Mouse (Mus musculus) embryonic facial prominence, embryonic 14.5 days (tissue): Measurements from ENCODE around the gene Ccnb2. TPM values are rescaled to one million over a fixed set of nuclear protein-coding genes. Genes with fewer than 3 reads are reported as not detected.
A peak's percentile ranks its signal among the peaks of the same experiment; 100 is the strongest.

Experiments used
- ATAC-seq: fragments of 200-750 bp; cut with Nextera tagmentation; 2 replicates; pipeline ENCODE4 v1.8.0; 2017; ENCODE audit warnings: low read depth, moderate number of reproducible peaks, moderate TSS enrichment
- DNase-seq: peaks from one replicate; pipeline ENCODE4 v3.0.0-alpha.2; 2015; ENCODE audit warnings: low spot score
- H3K27ac ChIP-seq: fragments of 300-500 bp; sonication (generic); replicated peaks from 2 replicates; pipeline ENCODE4 v1.5.1; 2014; ENCODE audit warnings: low read depth, mild to moderate bottlenecking, low read length, moderate library complexity
- H3K27me3 ChIP-seq: fragments of 300-500 bp; sonication (generic); replicated peaks from 2 replicates; pipeline ENCODE4 v1.6.1; 2014; ENCODE audit warnings: low read length; ENCODE audit not compliant: control insufficient read depth, insufficient read depth
- H3K36me3 ChIP-seq: fragments of 300-500 bp; sonication (generic); 2 replicates; pipeline ENCODE4 v1.6.1; 2014; ENCODE audit warnings: low read length, mixed read lengths; ENCODE audit not compliant: control insufficient read depth, insufficient read depth
- H3K4me1 ChIP-seq: fragments of 300-500 bp; sonication (generic); 2 replicates; pipeline ENCODE4 v1.6.1; 2014; ENCODE audit warnings: antibody characterized with exemption, low read length; ENCODE audit not compliant: control insufficient read depth, insufficient read depth
- H3K4me2 ChIP-seq: fragments of 300-500 bp; sonication (generic); 2 replicates; pipeline ENCODE4 v1.6.1; 2014; ENCODE audit warnings: low read depth, mild to moderate bottlenecking, low read length, moderate library complexity, mixed read lengths
- H3K4me3 ChIP-seq: fragments of 300-500 bp; sonication (generic); 2 replicates; pipeline ENCODE4 v1.5.1; 2014; ENCODE audit warnings: low read depth, mild to moderate bottlenecking, low read length
- H3K9ac ChIP-seq: fragments of 300-500 bp; sonication (generic); 2 replicates; pipeline ENCODE4 v1.6.1; 2014; ENCODE audit warnings: low read depth, mild to moderate bottlenecking, low read length, moderate library complexity, mixed read lengths
- H3K9me3 ChIP-seq: fragments of 300-500 bp; sonication (generic); 2 replicates; pipeline ENCODE4 v1.6.1; 2016; ENCODE audit warnings: low read length; ENCODE audit not compliant: control insufficient read depth
- WGBS: fragments of 180-500 bp; shearing (Covaris S2); extraction: QIAGEN DNeasy Blood & Tissue Kit; methylation state at CpG from one replicate; pipeline ENCODE4 v1.1.7; 2014; 5-methylcytosine and 5-hydroxymethylcytosine counted together
- polyA plus RNA-seq: library from polyadenylated mRNA; unstranded; fragments of >200 nt; fragmentation: Nextera tagmentation; extraction: Ambion mirVana; gene quantifications from 2 replicates; pipeline ENCODE4 v1.2.1, GENCODE M21; 2014

The Ccnb2 gene
- polyA plus RNA-seq, 1 experiment from 2014 or later = 123 TPM

GRCm38 (mm10) chr9:70409743-70410142 lies 11.6 kb downstream of the Ccnb2 start:
- no peak overlapping the region for H3K4me3 ChIP-seq
- no peaks in the 10 kb centered on the region for H3K27me3 ChIP-seq
- ATAC-seq (no peak), DNase-seq (no peak)
- H3K9ac ChIP-seq = no peak overlapping the region
- H3K4me1 ChIP-seq = no peaks in the 10 kb centered on the region
- H3K36me3 ChIP-seq = peaks cover 83% of the 10 kb centered on the region
- no peaks in the 10 kb centered on the region for H3K9me3 ChIP-seq
- H3K27ac ChIP-seq = no peak overlapping the region
- WGBS = 93% methylated on average over 8 of the region's 8 CpGs
- H3K4me2 ChIP-seq = no peak overlapping the region

GRCm38 (mm10) chr9:70408791-70409190 lies 12.6 kb downstream of the Ccnb2 start:
- Histone ChIP-seq H3K9me3 (no peaks in the 10 kb centered on the region), H3K4me2 (no peak overlapping the region), H3K36me3 (peaks cover 74% of the 10 kb centered on the region), H3K4me1 (no peaks in the 10 kb centered on the region), H3K27me3 (no peaks in the 10 kb centered on the region), H3K27ac (no peak overlapping the region), H3K4me3 (no peak overlapping the region), H3K9ac (no peak overlapping the region)
- 90% methylated on average over 3 of the region's 3 CpGs for WGBS
- ATAC-seq (no peak), DNase-seq (no peak)

- no peaks in the 10 kb centered on the region for H3K9me3 ChIP-seq
- WGBS = 91% methylated on average over 3 of the region's 3 CpGs
- H3K4me1 ChIP-seq = no peaks in the 10 kb centered on the region
- ATAC-seq (no peak), DNase-seq (no peak)
- H3K9ac ChIP-seq = no peak overlapping the region
- no peak overlapping the region for H3K27ac ChIP-seq
- H3K4me3 ChIP-seq = no peak overlapping the region
- H3K4me2 ChIP-seq = no peak overlapping the region
- H3K36me3 ChIP-seq = peaks cover 53% of the 10 kb centered on the region
- H3K27me3 ChIP-seq = no peaks in the 10 kb centered on the region
These were observed 14.8 kb downstream of the Ccnb2 start for GRCm38 (mm10) chr9:70406596-70406995.

GRCm38 (mm10) chr9:70401937-70402539 lies 19.3 kb downstream of the Ccnb2 start:
- Histone ChIP-seq H3K27me3 (no peaks in the 10 kb centered on the region), H3K36me3 (peaks cover 30% of the 10 kb centered on the region), H3K4me2 (no peak overlapping the region), H3K4me1 (no peaks in the 10 kb centered on the region), H3K9me3 (no peaks in the 10 kb centered on the region), H3K4me3 (no peak overlapping the region), H3K27ac (no peak overlapping the region), H3K9ac (no peak overlapping the region)
- no peak for ATAC-seq
- 86% methylated on average over 8 of the region's 8 CpGs for WGBS
- no peak for DNase-seq

- no peak for ATAC-seq
- no peaks in the 10 kb centered on the region for H3K4me1 ChIP-seq
- no peak overlapping the region for H3K4me3 ChIP-seq
These were observed 25.3 kb downstream of the Ccnb2 start for GRCm38 (mm10) chr9:70396083-70396482.

GRCm38 (mm10) chr9:70395617-70396016 lies 25.7 kb downstream of the Ccnb2 start:
- Histone ChIP-seq H3K4me2 (no peak overlapping the region), H3K4me1 (no peaks in the 10 kb centered on the region), H3K27ac (no peak overlapping the region), H3K27me3 (no peaks in the 10 kb centered on the region), H3K9ac (no peak overlapping the region), H3K9me3 (no peaks in the 10 kb centered on the region), H3K4me3 (no peak overlapping the region), H3K36me3 (peaks cover 39% of the 10 kb centered on the region)
- 81% methylated on average over 12 of the region's 12 CpGs for WGBS
- ATAC-seq (no peak), DNase-seq (no peak)

More at GRCm38 (mm10) chr9:70396083-70396482, 25.3 kb downstream of the Ccnb2 start:
- H3K9me3 ChIP-seq = no peaks in the 10 kb centered on the region
- no peak overlapping the region for H3K9ac ChIP-seq
- WGBS = 97% methylated on average over 2 of the region's 2 CpGs
- DNase-seq = no peak
- no peak overlapping the region for H3K4me2 ChIP-seq
- no peaks in the 10 kb centered on the region for H3K27me3 ChIP-seq
- H3K36me3 ChIP-seq = peaks cover 37% of the 10 kb centered on the region
- H3K27ac ChIP-seq = no peak overlapping the region

GRCm38 (mm10) chr9:70392563-70392907 lies 28.8 kb downstream of the Ccnb2 start:
- Histone ChIP-seq H3K36me3 (peaks cover 24% of the 10 kb centered on the region), H3K9ac (no peak overlapping the region), H3K9me3 (no peaks in the 10 kb centered on the region), H3K4me2 (no peak overlapping the region), H3K27me3 (no peaks in the 10 kb centered on the region), H3K4me3 (no peak overlapping the region), H3K4me1 (no peaks in the 10 kb centered on the region), H3K27ac (no peak overlapping the region)
- DNase-seq (peak; percentile 76), ATAC-seq (0 out of 2 replicates have a peak, but pooled peaks have one; percentile 33)
- WGBS = 11% methylated on average over 6 of the region's 6 CpGs

- peaks cover 19% of the 10 kb centered on the region for H3K36me3 ChIP-seq
- WGBS = 71% methylated on average over 12 of the region's 12 CpGs
- no peaks in the 10 kb centered on the region for H3K4me1 ChIP-seq
- ATAC-seq = no peak
- no peaks in the 10 kb centered on the region for H3K9me3 ChIP-seq
- no peak overlapping the region for H3K4me2 ChIP-seq
- no peak for DNase-seq
- H3K4me3 ChIP-seq = no peak overlapping the region
- no peaks in the 10 kb centered on the region for H3K27me3 ChIP-seq
- H3K27ac ChIP-seq = no peak overlapping the region
- H3K9ac ChIP-seq = no peak overlapping the region
These were observed 29.4 kb downstream of the Ccnb2 start for GRCm38 (mm10) chr9:70391660-70392562.
